Mouse (Mus musculus): Measurements from ENCODE around the gene Zfp874b.
"Not testable (repeated sequence)": the region's sequence is repeated elsewhere in the genome, so short reads cannot be mapped to it uniquely, and the experiment has no call there.

The Zfp874b gene

DNA sequence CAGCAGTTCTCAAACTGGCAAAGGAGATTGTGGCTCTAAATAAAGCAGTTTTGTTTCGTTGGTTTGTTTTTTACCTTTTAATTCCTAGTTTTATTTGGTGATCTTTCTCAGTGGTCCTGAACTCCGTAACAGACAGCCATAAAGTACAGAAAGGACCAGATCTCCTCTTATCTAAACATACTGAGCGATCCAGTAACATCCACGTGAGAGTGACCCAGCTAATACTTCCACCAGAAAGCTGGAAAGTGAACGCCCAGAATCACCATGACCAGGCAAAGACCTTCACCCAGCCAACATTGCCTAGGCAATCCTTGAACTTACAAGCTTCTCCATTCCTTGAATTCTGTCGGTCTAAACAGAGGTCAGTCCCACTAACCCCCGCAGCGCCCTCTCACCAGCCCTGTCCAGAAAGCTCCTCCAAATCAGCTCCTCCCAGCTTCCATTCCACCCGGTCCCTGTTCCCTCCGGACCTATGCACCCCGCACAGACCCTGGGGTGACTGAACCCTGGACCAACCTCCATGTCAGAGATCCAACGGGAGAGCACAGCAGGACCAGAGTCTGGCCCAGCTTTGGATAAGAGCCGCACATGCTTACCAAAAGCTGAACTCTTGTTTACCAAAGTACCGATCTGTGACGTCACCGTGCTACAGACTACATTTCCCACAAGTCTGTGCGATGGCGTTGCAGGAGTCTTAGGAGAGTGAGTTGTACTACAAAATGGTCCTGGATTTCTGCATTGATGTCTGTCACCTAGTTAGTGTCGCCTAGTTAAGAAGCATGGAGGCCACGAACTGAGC is at the start of gene Zfp874b:
Gene Zfp874b (minus strand): TSS at position 634 of the 799 bp plus-strand sequence.
- in situ Hi-C loops (cut with MseI, MboI), result no loop called here

DNA sequence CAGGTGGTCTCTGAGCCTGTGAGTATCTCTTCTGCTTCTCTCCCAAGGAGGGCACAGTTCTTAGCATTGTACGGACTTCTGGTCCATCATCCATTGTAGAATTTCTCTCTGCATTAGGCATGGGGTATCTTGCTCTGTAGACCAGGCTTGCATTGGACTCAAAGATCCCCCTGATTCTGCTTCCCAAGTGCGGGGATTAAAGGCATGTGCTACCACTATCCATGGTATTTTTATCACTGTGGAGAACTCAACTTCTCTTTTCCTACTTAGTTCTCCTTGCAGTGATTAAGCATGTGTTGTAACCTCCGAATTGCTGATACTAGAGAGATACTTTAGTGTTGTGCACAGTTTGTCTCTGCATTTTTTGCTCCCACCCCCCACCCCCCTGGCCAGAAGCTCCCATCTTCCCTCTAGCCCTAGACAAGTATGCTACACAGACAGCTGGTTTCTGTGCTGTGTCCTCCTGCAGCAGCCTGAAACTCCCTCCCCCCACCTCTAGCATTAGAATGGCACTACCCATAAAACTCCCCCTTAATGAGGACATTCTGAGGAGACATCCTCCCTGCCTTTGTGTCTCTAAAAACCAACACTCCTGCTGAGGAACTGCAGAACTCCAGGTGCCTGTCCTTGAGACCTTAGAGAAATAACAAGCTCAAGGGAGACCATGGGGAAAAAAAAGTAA is 43.1 kb upstream of the Zfp874b start:
- in situ Hi-C loops (cut with MseI, MboI), result no loop called here

DNA sequence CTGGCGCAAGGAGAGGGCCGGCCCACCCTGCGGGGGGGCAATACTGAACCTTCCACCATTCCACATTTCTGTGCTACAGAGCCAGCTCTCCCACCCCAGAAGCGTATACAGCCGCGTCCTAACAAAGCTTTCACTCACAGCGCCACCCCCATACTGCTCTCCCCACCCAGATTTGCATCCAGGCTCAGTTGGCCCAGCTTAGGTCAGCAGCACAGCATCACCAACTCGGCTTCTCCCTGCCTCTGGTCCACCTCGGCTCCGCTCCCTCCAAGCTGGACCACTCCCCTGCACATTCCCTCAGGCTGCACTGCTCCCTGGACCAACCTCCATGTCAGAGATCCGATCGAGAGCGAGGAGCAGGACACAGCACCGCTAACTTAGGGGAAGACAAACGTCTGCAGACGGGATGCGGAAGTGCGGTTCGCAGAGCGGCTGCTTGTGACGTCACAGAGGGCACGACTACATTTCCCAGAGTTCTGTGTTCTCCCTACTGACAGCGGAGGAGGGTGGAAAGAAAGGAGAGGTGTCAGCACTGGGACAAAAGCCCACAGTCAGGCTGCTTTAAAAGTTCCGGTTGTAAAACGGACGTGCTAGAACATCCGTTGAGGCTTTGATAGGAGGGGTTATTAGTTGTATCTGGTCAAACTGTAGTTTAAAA is 41.8 kb upstream of the Zfp874b start, which contains the start of the genes Gm26965 and Zfp87:
Gene Gm26965 (minus strand): TSS at position 399 of the 658 bp plus-strand sequence.
Gene Zfp87 (minus strand): TSS at position 425 of the 658 bp plus-strand sequence.
- in situ Hi-C loops (cut with MseI, MboI), result no loop called here

DNA sequence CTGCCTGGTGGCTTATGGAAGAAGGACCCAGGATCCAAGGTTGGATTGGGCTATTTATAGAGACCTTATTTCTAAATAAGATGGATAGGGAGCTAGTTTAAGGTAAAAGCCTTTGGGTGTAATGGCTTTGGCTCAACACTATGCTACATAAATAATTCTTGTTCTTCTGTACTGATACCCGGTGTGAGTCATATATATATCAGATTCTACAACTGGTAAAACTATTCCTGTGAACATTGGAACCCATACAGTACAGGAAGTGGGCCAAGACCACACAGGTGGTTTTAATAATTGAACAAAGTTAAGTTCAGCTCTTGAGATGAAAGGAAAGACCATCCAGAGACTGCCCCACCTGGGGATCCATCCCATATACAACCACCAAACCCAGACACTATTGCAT is 16.9 kb upstream of the Zfp874b start:
- in situ Hi-C loops (cut with MseI, MboI), result no loop called here

DNA sequence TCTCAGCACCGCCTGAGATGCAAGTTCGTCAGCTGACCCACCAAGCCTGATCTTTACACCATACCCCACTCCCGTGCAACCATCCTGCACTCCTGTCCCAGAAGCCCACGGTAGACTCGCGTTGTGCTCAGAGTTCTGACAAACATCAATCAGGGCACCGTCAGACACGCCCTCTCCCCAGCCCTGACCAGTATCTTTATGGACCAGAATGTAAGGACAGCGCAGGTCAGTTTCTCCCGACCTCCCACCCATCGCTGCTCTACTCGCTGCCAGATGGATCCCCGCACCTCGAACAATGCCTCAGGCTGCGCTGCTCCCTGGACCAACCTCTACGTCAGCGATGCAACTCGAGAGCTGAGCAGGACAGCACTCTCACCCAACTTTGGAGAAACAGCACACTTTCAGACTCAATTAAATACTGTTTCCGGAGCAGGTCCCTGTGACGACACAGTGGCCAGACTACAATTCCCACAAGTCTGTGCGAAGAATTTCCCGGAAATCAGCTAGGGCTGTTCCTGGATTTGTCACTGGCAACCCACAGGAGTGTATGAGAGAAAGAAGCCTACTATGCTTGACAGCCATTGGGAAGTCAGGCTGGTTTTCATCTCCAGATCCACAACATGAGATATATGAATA is 16.1 kb upstream of the Zfp874b start, which contains the start of gene Zfp58:
Gene Zfp58 (minus strand): TSS at position 472 of the 636 bp plus-strand sequence.
- in situ Hi-C loops (cut with MseI, MboI), result no loop called here

DNA sequence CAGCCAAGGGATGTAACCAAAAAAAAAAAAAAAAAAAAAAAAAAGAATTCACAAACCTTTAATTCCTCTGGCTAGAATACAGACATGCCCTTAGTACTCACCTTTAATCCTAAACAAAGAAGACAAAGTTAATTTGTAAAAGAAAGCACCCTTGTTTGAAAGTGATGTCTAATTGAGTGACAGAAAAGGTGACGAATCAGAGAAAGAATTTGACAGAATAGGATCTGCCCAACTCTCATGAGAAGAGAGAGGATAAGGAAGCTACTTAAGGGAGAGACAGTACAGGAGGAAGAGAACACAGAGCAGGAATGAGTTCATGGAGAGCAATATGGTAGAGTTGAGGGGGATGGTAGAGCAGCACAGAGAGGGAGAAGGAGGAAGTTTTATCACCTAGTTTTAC is 11.6 kb upstream of the Zfp874b start:
- in situ Hi-C loops (cut with MseI, MboI), result no loop called here

DNA sequence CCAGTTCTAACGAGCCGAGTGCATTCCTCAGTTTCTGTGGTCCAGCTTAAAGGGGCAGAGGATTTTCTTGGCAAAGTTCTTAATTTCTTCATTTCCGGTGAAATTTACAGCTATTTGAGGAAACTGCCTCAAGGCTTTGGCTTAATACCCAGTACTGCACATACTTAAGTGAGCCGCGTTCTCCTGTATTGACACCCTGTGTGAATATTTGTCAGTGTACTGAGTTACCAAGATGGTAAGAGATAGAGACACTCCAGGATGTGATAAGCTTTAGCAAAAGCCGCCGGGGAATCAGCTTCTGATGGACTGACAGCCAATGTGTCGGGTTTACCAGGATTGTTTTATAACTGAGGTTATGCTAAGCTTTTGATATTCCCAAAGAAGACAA is 360 bp upstream of the Zfp874b start:
- in situ Hi-C loops (cut with MseI, MboI), result no loop called here

DNA sequence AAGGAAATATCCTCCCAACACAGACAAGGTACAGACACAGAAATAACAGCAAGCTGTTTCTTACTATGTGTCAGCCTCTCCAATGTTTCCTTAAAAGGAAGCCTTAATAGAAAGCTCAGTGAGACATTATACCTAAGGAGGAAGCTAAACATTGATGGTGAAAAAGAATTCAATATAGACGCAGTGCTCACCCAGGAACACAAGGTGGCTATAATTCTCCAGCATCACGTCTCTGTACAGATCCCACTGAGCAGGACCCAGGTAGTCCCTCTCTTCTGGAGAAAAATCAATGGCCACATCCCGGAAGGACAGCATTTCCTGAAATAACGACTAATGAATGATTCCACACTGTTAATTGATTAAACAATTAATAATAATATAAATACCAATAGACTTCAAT is 2.5 kb downstream of the Zfp874b start:
- in situ Hi-C loops (cut with MseI, MboI), result no loop called here

DNA sequence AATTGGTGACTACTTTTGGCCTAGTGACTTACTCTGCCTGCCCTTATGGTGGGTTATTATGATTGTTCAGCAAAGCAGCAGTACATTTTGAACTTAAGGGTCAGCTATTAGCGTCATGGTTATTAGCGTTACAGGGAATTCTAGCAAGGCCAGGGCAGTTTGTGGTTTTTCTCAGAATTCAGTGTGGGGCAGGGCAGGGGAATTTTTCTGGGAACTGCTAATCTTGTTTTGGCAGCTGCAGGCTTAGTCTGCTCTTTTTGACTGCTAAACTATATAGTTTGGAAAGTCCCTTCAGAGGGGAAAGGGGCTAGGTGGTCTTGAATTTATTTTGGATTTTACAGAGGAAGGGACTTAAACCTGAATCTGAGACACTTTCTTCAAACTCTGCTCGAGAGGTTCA is 14.8 kb downstream of the Zfp874b start:
- in situ Hi-C loops (cut with MseI, MboI), result no loop called here

DNA sequence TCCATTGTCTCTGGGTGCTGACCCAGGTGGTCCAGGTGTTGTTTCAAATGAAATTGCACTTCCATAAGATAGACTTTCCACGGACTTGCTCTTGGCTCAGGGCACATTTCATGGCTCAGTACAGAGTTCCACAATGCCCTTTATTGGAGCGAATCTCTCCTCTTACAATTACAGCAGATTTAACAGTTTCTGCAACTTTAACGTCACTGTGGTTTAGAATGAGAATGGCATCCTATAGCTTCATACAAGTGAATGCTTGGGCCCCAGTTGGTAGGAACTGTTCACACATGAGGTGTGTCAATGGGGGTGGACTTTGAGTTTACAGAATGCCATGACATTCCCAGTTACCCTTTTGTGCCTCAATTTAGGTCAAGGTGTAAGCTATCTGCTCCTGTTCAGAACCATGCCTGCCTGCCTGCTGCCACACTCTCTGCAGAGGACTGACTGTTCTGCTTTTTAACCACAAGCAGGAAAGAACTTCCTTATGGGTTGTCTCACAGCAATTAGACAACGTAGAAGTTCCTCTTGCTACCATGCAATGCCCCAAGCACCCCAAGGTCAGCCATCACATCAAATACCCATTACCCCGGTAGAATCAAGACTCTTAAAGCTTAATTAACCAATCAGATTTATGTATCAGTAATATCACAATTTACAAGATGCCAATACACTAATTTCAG is 20.4 kb downstream of the Zfp874b start:
- in situ Hi-C loops (cut with MseI, MboI), result not testable (repeated sequence)

DNA sequence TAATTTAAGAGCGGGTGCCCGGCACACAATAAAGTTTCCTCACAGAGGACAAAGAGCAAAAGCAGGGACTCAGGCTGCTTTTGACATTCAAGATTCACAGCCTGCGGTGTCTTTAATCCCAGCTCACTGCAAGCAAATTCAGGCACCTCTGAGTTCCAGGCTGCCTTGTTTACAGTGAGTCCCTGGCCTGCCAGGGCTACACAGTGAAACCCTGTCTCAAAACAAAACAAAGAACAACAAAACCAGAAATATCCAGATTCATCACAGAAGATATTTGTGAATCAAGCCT is 32.1 kb downstream of the Zfp874b start:
- in situ Hi-C loops (cut with MseI, MboI), result no loop called here

DNA sequence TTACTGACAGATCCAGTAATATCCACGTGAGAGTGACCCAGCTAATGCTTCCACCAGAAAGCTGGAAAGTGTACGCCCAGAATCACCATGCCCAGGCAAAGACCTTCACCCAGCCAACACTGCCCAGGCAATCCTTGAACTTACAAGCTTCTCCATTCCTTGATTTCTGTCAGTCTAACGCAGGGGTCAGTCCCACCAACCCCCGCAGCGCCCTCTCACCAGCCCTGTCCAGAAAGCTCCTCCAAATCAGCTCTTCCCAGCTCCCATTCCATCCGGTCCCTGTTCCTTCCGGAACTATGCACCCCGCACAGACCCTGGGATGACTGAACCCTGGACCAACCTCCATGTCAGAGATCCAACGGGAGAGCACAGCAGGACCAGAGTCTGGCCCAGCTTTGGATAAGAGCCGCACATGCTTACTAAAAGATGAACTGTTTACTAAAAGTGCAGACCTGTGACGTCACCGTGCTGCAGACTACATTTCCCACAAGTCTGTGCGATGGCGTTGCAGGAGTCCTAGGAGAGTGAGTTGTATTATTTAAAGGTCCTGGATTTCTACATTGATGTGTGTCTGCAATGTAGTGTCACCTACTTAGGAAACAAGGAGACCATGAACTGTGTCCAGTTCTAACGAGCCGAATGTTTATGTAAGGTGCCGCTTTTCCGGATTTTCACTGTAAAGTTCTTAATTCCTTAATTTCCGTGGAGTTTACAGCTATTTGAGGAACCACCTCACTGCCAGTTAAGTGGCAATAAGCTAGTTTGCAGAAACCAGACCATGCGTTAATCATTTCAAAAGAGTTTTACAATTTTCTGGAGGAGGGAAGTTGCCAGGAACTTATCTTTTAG is 32.7 kb downstream of the Zfp874b start, which contains the start of gene Zfp874a:
Gene Zfp874a (minus strand): TSS at position 453 of the 849 bp plus-strand sequence.
- in situ Hi-C loops (cut with MseI, MboI), result no loop called here

DNA sequence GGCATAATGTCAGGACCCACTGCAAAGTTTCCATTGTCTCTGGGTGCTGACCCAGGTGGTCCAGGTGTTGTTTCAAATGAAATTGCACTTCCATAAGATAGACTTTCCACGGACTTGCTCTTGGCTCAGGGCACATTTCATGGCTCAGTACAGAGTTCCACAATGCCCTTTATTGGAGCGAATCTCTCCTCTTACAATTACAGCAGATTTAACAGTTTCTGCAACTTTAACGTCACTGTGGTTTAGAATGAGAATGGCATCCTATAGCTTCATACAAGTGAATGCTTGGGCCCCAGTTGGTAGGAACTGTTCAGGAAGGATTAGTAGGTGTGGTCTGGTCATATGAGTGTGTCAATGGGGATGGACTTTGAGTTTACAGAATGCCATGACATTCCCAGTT is 47.0 kb downstream of the Zfp874b start:
- in situ Hi-C loops (cut with MseI, MboI), result not testable (repeated sequence)

DNA sequence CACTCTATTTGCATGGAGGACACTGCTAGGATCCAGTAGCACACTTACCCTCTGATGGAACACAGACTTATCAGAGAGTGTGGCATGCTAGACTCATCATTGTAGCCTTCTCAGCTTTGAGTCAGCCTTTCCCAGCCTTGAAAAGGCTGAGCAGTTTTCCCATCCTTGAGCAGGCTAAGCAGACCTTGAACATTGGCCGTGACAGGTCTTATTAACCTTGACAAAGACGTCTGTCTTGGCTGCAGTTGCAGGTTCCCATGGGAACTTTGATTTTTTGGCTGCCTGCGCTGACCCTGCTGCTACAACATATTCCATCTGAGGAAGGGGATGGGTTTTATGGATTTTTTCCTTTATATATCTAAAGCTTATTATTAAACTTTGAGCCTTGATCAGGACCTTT is 55.9 kb downstream of the Zfp874b start:
- in situ Hi-C loops (cut with MseI, MboI), result no loop called here

DNA sequence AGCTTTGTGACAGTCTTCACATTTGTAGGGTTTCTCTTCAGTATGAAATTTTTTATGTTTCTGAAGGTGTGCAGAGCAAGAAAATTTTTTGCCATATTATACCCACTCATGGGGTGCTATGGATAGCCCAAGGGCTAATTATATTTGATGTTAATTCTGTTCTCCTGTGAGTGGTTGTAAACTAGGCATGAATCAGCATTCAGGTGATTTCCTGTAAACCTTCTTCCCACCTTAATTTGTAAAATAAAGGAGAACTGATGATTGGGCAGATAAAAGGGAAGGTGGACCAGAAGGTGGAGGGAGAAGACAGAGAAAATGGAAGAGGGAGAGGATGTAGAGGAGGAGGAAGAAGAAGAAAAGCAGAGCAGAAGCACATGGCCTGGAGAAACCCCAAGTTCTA is 58.4 kb downstream of the Zfp874b start:
- in situ Hi-C loops (cut with MseI, MboI), result not testable (repeated sequence)

DNA sequence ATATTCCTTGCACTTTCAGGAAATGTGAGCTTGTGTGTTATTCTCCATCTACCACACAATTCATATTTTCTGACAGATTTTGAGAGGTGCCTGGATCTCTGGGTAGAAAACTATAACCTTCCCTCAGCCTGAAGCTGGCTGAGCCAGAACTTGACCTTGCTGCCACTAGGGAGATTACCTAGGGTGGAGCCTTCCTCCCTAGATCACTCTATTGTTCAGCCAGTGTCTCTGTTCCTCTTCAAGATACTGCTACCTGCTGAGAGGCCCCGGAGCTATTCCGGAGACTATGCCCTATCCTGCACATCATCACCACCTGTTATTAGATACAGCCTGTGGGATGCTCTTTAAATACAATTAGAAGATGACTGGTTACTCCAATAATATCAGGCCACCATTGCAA is 61.5 kb downstream of the Zfp874b start:
- in situ Hi-C loops (cut with MseI, MboI), result not testable (repeated sequence)

Measured in mouse trophoblast stem cell (cell line).